Comparison of ENCODE assay signal across 8 mouse cellular contexts in the genomic region with DNA sequence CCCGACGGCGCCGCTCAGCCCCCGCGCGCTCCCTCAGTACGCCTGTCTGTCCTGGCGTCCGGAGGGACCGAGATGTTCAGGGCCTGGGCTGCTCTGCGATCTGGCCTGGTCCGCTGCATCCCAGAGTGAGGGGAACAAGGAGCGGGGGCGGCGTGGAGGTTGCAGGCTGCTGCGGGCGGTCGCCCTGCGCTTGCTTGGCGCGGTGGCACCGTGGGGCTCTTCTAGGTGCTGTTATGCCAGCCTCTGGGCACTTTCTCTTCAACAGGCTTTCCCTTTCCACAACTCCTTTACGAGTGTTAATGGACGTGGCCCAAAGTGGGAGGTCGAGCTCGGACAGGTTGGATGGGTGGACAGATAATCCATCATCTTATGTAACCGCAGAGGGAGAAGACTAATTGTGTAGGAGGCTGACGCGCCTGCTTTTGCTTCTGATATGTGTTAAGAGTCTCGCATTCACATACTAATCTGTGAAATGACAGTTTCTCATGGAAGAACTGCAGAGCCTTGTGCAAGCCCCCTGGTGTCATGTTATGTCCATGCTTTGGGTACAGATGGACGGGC. TPM values are rescaled to one million over a fixed set of nuclear protein-coding genes. Genes with fewer than 3 reads are reported as not detected.
DNase-seq lines count a peak whose midpoint lies in the region; ATAC-seq lines count a peak whose summit lies in the region.

No protein-coding gene starts in this region.

- no peak for ATAC-seq in embryonic facial prominence, embryonic 15.5 days (ENCODE audit: insufficient number of reproducible peaks, low FRiP score, low TSS enrichment, low read depth)
- peak; percentile 24 for ATAC-seq in intestine, embryonic 15.5 days
- peak; percentile 6; the same call in 1 of the 2 replicates for ATAC-seq in megakaryocyte, adult 5-6 weeks (ENCODE audit: poor library complexity, severe bottlenecking)
- ATAC-seq in megakaryocyte progenitor cell, adult 5-6 weeks (replicated peaks; ENCODE audit: poor library complexity), result no peak

- no peaks in the 10 kb centered on the region for H3K9me3 ChIP-seq in embryonic facial prominence, embryonic 15.5 days (replicated peaks)
- H3K9me3 ChIP-seq in intestine, embryonic 15.5 days, result no peaks in the 10 kb centered on the region

- DNase-seq in left cerebral cortex, postnatal 14 days (ENCODE audit: low spot score in 2 of 2), result peak; percentile 34 to 43
- no peak for DNase-seq in left cerebral cortex, postnatal 25 days (ENCODE audit: low spot score in 2 of 2)
- peak; percentile 52 for DNase-seq in Muller cell, postnatal 12 days (ENCODE audit: inconsistent ontology term)
- peak; percentile 63 for DNase-seq in thymus, postnatal 14 days

- peaks cover 78% of the 10 kb centered on the region for H3K4me1 ChIP-seq in embryonic facial prominence, embryonic 15.5 days
- H3K4me1 ChIP-seq in intestine, embryonic 15.5 days (replicated peaks), result peaks cover 59% of the 10 kb centered on the region

- peak overlapping the region; percentile 78 for H3K9ac ChIP-seq in embryonic facial prominence, embryonic 15.5 days
- peak overlapping the region; percentile 73 for H3K9ac ChIP-seq in intestine, embryonic 15.5 days

- no peaks in the 10 kb centered on the region for H3K27me3 ChIP-seq in embryonic facial prominence, embryonic 15.5 days
- no peaks in the 10 kb centered on the region for H3K27me3 ChIP-seq in intestine, embryonic 15.5 days (replicated peaks)

- peak overlapping the region; percentile 76 for H3K4me3 ChIP-seq in embryonic facial prominence, embryonic 15.5 days (replicated peaks)
- peak overlapping the region; percentile 63 for H3K4me3 ChIP-seq in intestine, embryonic 15.5 days (replicated peaks)

- WGBS in embryonic facial prominence, embryonic 15.5 days, result 3% methylated on average over 32 of the region's 32 CpGs
- WGBS in intestine, embryonic 15.5 days, result 3% methylated on average over 32 of the region's 32 CpGs

- intact Hi-C loops in left cerebral cortex, postnatal 14 days (cut with DNase I), result loop anchor here (2.0 kb wide), 1 partner anchor 47 kb away; no protein-coding TSS in a partner anchor
- intact Hi-C loops in left cerebral cortex, postnatal 25 days (cut with DNase I), result loop anchor here (2.0 kb wide), 2 partner anchors 17 to 47 kb away; no protein-coding TSS in a partner anchor

- H3K36me3 ChIP-seq in embryonic facial prominence, embryonic 15.5 days, result no peaks in the 10 kb centered on the region
- H3K36me3 ChIP-seq in intestine, embryonic 15.5 days, result no peaks in the 10 kb centered on the region

- H3K27ac ChIP-seq in embryonic facial prominence, embryonic 15.5 days (replicated peaks), result peak overlapping the region; percentile 53
- H3K27ac ChIP-seq in intestine, embryonic 15.5 days, result peak overlapping the region; percentile 3; the same call in 1 of the 2 replicates

- peak overlapping the region; percentile 96 for H3K4me2 ChIP-seq in embryonic facial prominence, embryonic 15.5 days (replicated peaks)
- peak overlapping the region; percentile 90 for H3K4me2 ChIP-seq in intestine, embryonic 15.5 days (replicated peaks)

RNA-seq across cellular contexts. Expression of a gene that starts 0.9 kb away (rescaled TPM):
- 100 to 1,000 TPM; 197 to 200 TPM for total RNA-seq in left cerebral cortex, postnatal 14 days (2021)
- total RNA-seq in left cerebral cortex, postnatal 25 days (2021), result 100 to 1,000 TPM; 259 to 273 TPM
- 36.8 and 42.0 TPM in 2 replicates for polyA plus RNA-seq in embryonic facial prominence, embryonic 15.5 days (2015; fragmentation: Nextera tagmentation; extraction: Ambion mirVana)
- 12.0 and 13.1 TPM in 2 replicates for polyA plus RNA-seq in intestine, embryonic 15.5 days (2015; fragmentation: Nextera tagmentation; extraction: Ambion mirVana)
- 6.2 TPM in 2 replicates for total RNA-seq in megakaryocyte, adult 5-6 weeks (2015)
- 6.2 and 6.9 TPM in 2 replicates for total RNA-seq in megakaryocyte, adult 5-6 weeks (2017)
- 4.4 and 4.8 TPM in 2 replicates for total RNA-seq in megakaryocyte progenitor cell, adult 5-6 weeks (2015)
- total RNA-seq in megakaryocyte progenitor cell, adult 5-6 weeks (2017), result 5.5 and 6.8 TPM in 2 replicates

RNA-seq across cellular contexts. Expression of a gene that starts 30.3 kb away (rescaled TPM):
- 10 to 100 TPM; 37.0 to 47.7 TPM for total RNA-seq in left cerebral cortex, postnatal 14 days (2021)
- total RNA-seq in left cerebral cortex, postnatal 25 days (2021), result 10 to 100 TPM; 44.8 to 47.8 TPM
- 93.8 and 95.1 TPM in 2 replicates for polyA plus RNA-seq in embryonic facial prominence, embryonic 15.5 days (2015; fragmentation: Nextera tagmentation; extraction: Ambion mirVana)
- polyA plus RNA-seq in intestine, embryonic 15.5 days (2015; fragmentation: Nextera tagmentation; extraction: Ambion mirVana), result 88.0 and 91.1 TPM in 2 replicates
- total RNA-seq in megakaryocyte, adult 5-6 weeks (2015), result 20.7 and 21.7 TPM in 2 replicates
- total RNA-seq in megakaryocyte, adult 5-6 weeks (2017), result 54.8 and 79.3 TPM in 2 replicates
- 15.9 and 16.2 TPM in 2 replicates for total RNA-seq in megakaryocyte progenitor cell, adult 5-6 weeks (2015)
- 33.4 and 34.8 TPM in 2 replicates for total RNA-seq in megakaryocyte progenitor cell, adult 5-6 weeks (2017)

Comparison
In these comparisons a context has a peak if more than half of its experiments do, and no peak if none do; other contexts are left out.
1. DNase-seq: peak in left cerebral cortex, postnatal 14 days (2 of 2), Muller cell, postnatal 12 days (single experiment) and thymus, postnatal 14 days (single experiment); none in left cerebral cortex, postnatal 25 days (0 of 2).
2. ATAC-seq: peak in intestine, embryonic 15.5 days (single experiment) and megakaryocyte, adult 5-6 weeks (single experiment); none in embryonic facial prominence, embryonic 15.5 days (single experiment) and megakaryocyte progenitor cell, adult 5-6 weeks (single experiment).
3. RNA of a gene that starts 0.9 kb away (total RNA-seq): 259 to 273 TPM in left cerebral cortex, postnatal 25 days and 197 to 200 TPM in left cerebral cortex, postnatal 14 days; 6.2 to 6.9 TPM in megakaryocyte, adult 5-6 weeks and 4.4 to 6.8 TPM in megakaryocyte progenitor cell, adult 5-6 weeks; every median in the first group is over 10 times any median in the second.